Mouse (Mus musculus) cortical plate, adult 2 months (tissue): ENCODE measurements at regions not wholly inside any gene's neighbourhood (a gene's known extent, or its start where the extent isn't known, plus 50 kb on each side); places are given as distances from the start of the nearest gene placed in this dataset.

Source experiments
- H3K27ac ChIP-seq: fragments of 200-500 bp; 2 replicates; pipeline ENCODE4 v1.5.1; 2012; ENCODE audit warnings: low read length, control low read depth, inconsistent platforms; ENCODE audit not compliant: insufficient read depth
- H3K4me1 ChIP-seq: fragments of 200-500 bp; 2 replicates; pipeline ENCODE4 v1.6.1; 2011; ENCODE audit warnings: low read length; ENCODE audit not compliant: control insufficient read depth, insufficient read depth
- H3K4me3 ChIP-seq: fragments of 200-500 bp; 2 replicates; pipeline ENCODE4 v1.5.1; 2011; ENCODE audit warnings: mild to moderate bottlenecking, low read length, control low read depth; ENCODE audit not compliant: insufficient read depth
- CTCF ChIP-seq: fragments of 200-500 bp; IDR thresholded peaks from 2 replicates; pipeline ENCODE4 v1.5.1; 2011; ENCODE audit warnings: mild to moderate bottlenecking, control low read depth, low read length; ENCODE audit not compliant: insufficient read depth; ENCODE audit errors: extremely low read depth
- POLR2A ChIP-seq: fragments of 200-500 bp; IDR thresholded peaks from 2 replicates; pipeline ENCODE4 v1.6.1; 2011; ENCODE audit warnings: mild to moderate bottlenecking, low read length, control low read depth; ENCODE audit not compliant: insufficient read depth; ENCODE audit errors: extremely low read depth

DNA sequence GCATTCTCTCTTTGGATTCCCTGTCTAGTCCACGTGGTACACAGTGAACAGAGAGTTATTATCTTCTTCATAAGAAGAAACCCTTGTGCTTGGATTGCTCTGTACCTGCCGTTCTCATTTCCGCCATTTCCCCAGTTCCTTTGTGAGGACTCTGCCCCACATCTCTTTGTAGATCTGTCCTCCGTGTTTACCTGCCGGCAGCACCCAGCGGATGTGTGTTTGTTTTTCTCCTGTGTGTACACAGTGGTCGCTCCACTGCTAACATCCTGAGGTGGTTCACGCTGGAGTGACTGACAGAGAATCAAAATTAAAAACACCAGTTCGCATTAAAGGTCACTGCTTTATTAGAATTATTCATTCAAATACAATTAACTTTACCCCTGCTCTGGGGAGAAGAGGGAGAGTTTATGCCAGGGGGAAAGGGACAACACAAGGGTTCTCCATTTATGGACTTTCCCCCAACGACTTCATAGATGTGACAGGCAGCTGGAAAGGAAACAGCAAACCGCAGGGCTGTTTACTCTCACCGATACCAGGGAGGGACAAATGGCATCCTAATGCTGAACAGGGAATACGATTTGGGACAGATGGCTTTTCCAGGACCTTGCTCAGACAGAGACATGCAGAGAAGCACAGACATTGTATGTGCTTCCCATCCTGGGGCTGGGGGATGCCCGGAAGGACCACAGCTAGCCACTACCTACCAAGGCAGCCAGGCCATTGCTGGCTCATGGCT, 362.5 kb upstream of the Gm765 start:
- Histone ChIP-seq H3K27ac (no peak overlapping the region), H3K4me3 (no peak overlapping the region), H3K4me1 (no peaks in the 10 kb centered on the region)
- no peak for TF ChIP-seq CTCF
- no peak for TF ChIP-seq POLR2A

DNA sequence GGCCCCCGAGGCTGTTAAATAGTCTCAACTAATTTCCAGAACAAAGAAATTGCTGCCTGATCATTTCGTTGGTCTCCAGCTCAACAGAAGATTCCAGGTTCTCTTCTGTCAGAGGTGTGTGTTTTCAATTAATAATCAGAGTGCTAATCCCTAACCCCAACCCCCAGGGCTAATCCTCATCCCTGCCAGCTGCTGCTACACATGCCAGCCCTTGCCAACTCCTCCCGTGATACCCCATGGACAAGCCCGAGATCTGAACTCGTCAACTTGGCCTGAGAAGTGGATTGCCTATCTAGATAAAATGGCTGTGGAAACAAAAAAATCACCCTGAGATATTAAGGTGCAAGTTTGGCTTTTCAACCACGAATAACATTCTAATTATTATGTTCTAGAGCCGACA, 355.0 kb upstream of the Gm765 start:
- Histone ChIP-seq H3K4me1 (no peaks in the 10 kb centered on the region), H3K4me3 (no peak overlapping the region), H3K27ac (no peak overlapping the region)
- no peak for TF ChIP-seq CTCF
- no peak for TF ChIP-seq POLR2A

DNA sequence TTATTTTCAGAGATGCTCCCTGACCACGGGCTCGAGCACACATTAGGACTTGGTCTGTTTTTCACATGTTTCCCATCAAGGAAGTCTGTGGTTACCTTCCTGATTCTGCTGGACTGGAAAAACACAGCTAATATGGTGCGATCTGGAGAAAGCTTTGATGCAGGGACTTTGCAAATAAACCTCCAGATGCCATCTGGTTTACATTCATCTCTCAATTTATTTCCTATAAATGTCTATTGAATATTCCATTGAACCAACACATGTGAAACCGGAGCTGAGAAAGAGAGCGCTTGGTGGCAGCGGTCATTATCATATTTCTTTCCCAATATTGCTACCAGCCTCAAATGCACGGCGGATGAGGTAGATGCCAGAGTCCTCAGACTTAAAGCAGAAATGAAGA, 350.9 kb upstream of the Gm765 start:
- no peak overlapping the region for H3K4me3 ChIP-seq
- H3K4me1 ChIP-seq: no peaks in the 10 kb centered on the region
- TF ChIP-seq CTCF (no peak), POLR2A (no peak)
- no peak overlapping the region for H3K27ac ChIP-seq

DNA sequence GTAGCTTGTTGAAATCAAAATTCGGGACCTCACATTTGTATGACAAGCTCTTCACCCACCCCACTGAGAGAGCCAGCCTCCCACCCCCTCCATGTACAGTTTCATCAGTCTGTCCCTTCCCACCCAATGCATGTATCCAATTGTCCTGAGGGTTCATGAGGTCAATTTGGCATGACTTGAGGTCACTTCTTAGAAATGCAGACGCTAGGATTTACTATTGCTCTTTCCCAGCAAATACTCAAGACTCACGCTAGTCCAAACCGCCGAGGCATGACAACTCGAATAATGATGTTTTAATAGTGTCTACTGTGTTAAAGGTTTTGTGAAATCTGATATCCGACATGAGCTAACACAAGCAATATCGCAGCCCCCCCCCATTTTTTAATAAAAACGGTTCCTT, 347.6 kb upstream of the Gm765 start:
- TF ChIP-seq CTCF (no peak), POLR2A (no peak)
- H3K4me3 ChIP-seq: no peak overlapping the region
- H3K27ac ChIP-seq: no peak overlapping the region
- H3K4me1 ChIP-seq: no peaks in the 10 kb centered on the region

DNA sequence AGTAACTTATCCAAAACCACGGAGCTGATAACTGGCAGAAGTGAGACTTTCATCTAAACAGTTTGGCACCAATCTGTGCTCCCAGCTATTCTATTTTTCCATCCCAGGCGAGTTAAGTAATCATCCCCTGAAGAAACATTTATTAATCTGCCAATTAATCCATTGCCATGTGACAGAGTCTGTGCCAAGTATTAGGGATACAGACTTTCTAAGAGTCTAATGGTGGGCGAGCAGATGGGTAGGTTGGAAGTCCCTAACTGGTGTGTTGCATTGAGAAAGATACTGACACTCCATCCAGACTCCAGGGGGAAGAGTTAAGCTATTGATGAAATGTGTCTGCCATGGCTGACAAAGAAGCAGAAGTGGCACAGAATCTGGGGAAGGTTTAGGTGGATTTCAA, 346.8 kb upstream of the Gm765 start:
- H3K4me1 ChIP-seq: no peaks in the 10 kb centered on the region
- no peak for TF ChIP-seq POLR2A
- TF ChIP-seq CTCF: no peak

DNA sequence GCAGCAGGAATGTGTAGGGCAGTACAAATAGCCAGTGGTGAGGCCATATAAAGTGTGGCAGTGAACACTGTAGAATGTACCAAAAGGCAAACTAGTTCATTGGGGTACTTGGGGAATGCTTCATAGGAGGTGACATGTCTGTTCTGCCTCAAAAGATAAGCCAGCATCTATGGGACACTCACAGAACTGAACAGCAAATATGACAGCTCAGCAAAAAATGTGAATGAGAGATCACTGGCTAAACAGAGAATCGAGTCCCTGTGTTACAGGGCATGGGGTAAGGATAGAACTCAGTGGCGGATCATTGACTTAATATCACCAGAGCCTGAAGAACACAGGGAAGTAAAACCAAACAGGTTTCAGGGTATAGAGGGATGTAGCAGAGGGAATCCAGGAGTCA, 346.1 kb upstream of the Gm765 start:
- Histone ChIP-seq H3K27ac (no peak overlapping the region), H3K4me3 (no peak overlapping the region), H3K4me1 (no peaks in the 10 kb centered on the region)
- TF ChIP-seq CTCF (no peak), POLR2A (no peak)

More for the DNA sequence above, 346.8 kb upstream of the Gm765 start:
- no peak overlapping the region for H3K4me3 ChIP-seq
- H3K27ac ChIP-seq: no peak overlapping the region

DNA sequence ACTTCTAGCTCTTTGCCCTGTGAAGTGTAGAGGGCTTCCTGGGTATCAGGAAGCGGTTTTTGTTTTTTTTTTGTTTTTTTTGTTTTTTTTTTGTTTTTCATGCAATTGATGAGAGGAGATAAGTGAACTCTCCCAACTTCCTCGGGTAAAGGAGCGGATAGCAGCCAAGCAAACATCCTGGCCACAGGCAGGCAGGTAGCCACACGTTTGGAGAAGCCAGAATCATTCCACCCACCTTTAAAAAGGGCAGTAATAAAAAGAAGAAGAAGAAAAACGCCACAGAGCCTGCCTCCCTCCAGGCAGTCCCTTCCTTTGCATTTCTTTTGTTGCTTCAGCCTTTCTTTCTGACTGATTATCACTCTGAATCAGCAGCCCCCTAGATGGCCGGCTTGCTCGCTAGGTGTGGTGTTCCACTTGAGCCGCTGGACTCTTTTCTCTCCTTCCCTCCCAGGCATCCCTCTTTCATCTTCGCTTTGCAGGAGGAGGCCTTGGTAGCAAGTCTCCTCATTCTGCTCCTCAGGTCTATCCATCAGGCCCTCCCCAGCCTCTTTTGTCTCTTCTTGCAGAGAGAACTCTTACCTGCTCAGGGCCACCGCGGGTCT, 323.9 kb upstream of the Gm765 start:
- no peak for TF ChIP-seq CTCF
- no peak for TF ChIP-seq POLR2A
- no peak overlapping the region for H3K27ac ChIP-seq

DNA sequence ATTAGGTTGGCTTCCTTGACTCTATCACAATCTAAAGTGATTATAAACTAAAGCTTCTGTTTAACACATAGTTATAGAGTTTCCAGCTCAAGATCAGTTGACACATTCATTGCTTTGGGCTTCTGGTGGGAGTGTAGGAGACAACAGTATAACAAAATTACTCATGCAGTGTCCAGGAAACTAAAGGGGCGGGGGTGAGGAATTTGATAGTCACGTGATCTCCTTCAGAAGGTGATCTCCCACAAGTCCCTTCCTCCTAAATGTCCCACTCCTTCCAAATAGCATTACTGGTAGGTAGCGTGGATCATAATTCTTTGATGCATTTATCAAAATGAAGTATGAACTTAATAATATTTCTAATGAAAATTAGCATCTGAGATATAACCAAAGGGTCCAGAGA, 309.3 kb upstream of the Gm765 start:
- no peaks in the 10 kb centered on the region for H3K4me1 ChIP-seq
- no peak overlapping the region for H3K4me3 ChIP-seq
- no peak overlapping the region for H3K27ac ChIP-seq
- TF ChIP-seq CTCF (no peak), POLR2A (no peak)

More for the DNA sequence above, 323.9 kb upstream of the Gm765 start:
- Histone ChIP-seq H3K4me3 (no peak overlapping the region), H3K4me1 (no peaks in the 10 kb centered on the region)

DNA sequence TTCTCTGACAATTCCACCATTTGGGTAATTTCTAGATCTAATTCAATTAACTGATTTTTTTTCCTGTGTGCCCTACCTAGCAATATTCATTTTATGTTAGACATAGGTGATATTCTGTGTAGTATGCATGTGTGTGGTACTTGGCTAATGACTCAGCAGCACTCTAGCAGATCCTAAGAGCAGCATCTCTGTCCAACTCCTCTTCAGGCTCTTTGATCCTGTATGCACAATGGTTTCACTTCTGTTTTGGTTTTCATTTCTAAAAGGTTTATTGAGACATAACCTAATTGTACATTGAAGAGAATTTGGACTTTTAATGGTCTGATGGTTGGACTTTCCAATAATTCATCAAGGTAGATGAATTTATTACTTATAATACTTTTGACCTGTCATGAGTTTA, 308.8 kb upstream of the Gm765 start:
- Histone ChIP-seq H3K4me3 (no peak overlapping the region), H3K4me1 (no peaks in the 10 kb centered on the region)
- TF ChIP-seq CTCF: no peak
- no peak for TF ChIP-seq POLR2A

DNA sequence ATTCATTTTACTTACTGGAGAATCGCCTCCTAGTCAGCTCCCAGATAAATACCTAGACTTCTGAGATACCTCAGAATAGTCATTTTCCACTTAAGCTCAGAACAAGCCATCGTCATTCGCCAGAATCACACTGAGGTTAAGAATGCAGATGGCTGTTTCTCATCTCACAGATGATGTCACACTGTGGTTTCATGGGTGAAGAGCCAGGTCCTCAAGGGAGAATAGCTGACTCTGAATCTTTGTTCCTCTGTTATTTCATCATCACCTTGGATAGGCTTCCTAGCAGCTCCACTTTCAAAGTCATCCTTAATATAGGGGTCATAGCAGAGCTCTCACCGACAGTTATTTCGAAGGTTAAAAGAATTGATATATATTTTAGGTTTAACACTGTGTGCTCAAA, 297.8 kb upstream of the Gm765 start:
- TF ChIP-seq POLR2A (no peak), CTCF (no peak)
- Histone ChIP-seq H3K27ac (no peak overlapping the region), H3K4me1 (peaks cover 3% of the 10 kb centered on the region), H3K4me3 (no peak overlapping the region)

More for the DNA sequence above, 308.8 kb upstream of the Gm765 start:
- no peak overlapping the region for H3K27ac ChIP-seq
